Mouse (Mus musculus) C2C12 (cell line): Measurements from ENCODE around the gene Txk.

Experiments used
- CTCF ChIP-seq: IDR thresholded peaks from one replicate; pipeline ENCODE4 v1.5.1; 2011; ENCODE audit not compliant: control insufficient read depth, insufficient read depth, insufficient read length
- MYOD1 ChIP-seq: IDR thresholded peaks from one replicate; pipeline ENCODE4 v1.6.1; 2011; ENCODE audit warnings: low read depth; ENCODE audit not compliant: control insufficient read depth, insufficient read length

- TF ChIP-seq CTCF (no peak), MYOD1 (no peak)
Observed at GRCm38 (mm10) chr5:72784719-72785118, 32.1 kb upstream of the Txk start.
